Mouse (Mus musculus): ENCODE results near the gene Zan. TPM values are rescaled to one million over a fixed set of nuclear protein-coding genes. Genes with fewer than 3 reads are reported as not detected.

Zan gene
- polyA plus RNA-seq, 1 experiment from 2014 or later, result 0.11 TPM

- WGBS, result 83% methylated on average over 7 of the region's 7 CpGs
- H3K9me3 ChIP-seq (ENCODE audit: control insufficient read depth, low read length), result no peaks in the 10 kb centered on the region
- DNase-seq (ENCODE audit: low spot score), result no peak
- H3K4me2 ChIP-seq (ENCODE audit: low read depth, low read length, severe bottlenecking), result no peak overlapping the region
- H3K4me3 ChIP-seq (ENCODE audit: low read depth, low read length), result no peak overlapping the region
- H3K36me3 ChIP-seq (ENCODE audit: control insufficient read depth, insufficient read depth, low read length), result no peaks in the 10 kb centered on the region
- H3K9ac ChIP-seq (ENCODE audit: low read length), result no peak overlapping the region
- peaks cover 11% of the 10 kb centered on the region for H3K4me1 ChIP-seq (replicated peaks; ENCODE audit: control insufficient read depth, insufficient read depth, low read length)
- H3K27me3 ChIP-seq (ENCODE audit: control insufficient read depth, insufficient read depth, low read length), result no peaks in the 10 kb centered on the region
- no peak overlapping the region for H3K27ac ChIP-seq (ENCODE audit: low read depth, low read length)
- no peak for ATAC-seq (replicated peaks; ENCODE audit: low FRiP score)
Measured at GRCm38 (mm10) chr5:137342407-137343012, 134.4 kb downstream of the Zan start.

- WGBS, result 76% methylated on average over 6 of the region's 6 CpGs
- DNase-seq (ENCODE audit: low spot score) (no peak), ATAC-seq (replicated peaks; ENCODE audit: low FRiP score) (no peak)
- no peaks in the 10 kb centered on the region for H3K27me3 ChIP-seq (ENCODE audit: control insufficient read depth, insufficient read depth, low read length)
- no peak overlapping the region for H3K4me2 ChIP-seq (ENCODE audit: low read depth, low read length, severe bottlenecking)
- H3K9ac ChIP-seq (ENCODE audit: low read length), result no peak overlapping the region
- H3K9me3 ChIP-seq (ENCODE audit: control insufficient read depth, low read length), result no peaks in the 10 kb centered on the region
- H3K4me3 ChIP-seq (ENCODE audit: low read depth, low read length), result no peak overlapping the region
- no peaks in the 10 kb centered on the region for H3K36me3 ChIP-seq (ENCODE audit: control insufficient read depth, insufficient read depth, low read length)
- H3K27ac ChIP-seq (ENCODE audit: low read depth, low read length), result no peak overlapping the region
- peaks cover 11% of the 10 kb centered on the region for H3K4me1 ChIP-seq (replicated peaks; ENCODE audit: control insufficient read depth, insufficient read depth, low read length)
Measured at GRCm38 (mm10) chr5:137340222-137340621, 136.6 kb downstream of the Zan start.

GRCm38 (mm10) chr5:137339290-137339979, 137.4 kb downstream of the Zan start:
- ATAC-seq (replicated peaks; ENCODE audit: low FRiP score) (peak; percentile 54), DNase-seq (ENCODE audit: low spot score) (no peak)
- Histone ChIP-seq H3K9ac (ENCODE audit: low read length) (peak overlapping the region; percentile 50), H3K4me1 (replicated peaks; ENCODE audit: control insufficient read depth, insufficient read depth, low read length) (peaks cover 11% of the 10 kb centered on the region), H3K4me2 (ENCODE audit: low read depth, low read length, severe bottlenecking) (peak overlapping the region; percentile 78), H3K36me3 (ENCODE audit: control insufficient read depth, insufficient read depth, low read length) (no peaks in the 10 kb centered on the region), H3K4me3 (ENCODE audit: low read depth, low read length) (peak overlapping the region; percentile 30), H3K9me3 (ENCODE audit: control insufficient read depth, low read length) (no peaks in the 10 kb centered on the region), H3K27me3 (ENCODE audit: control insufficient read depth, insufficient read depth, low read length) (no peaks in the 10 kb centered on the region), H3K27ac (ENCODE audit: low read depth, low read length) (peak overlapping the region; percentile 10; the same call in 1 of the 2 replicates)
- 4% methylated on average over 22 of the region's 22 CpGs for WGBS

GRCm38 (mm10) chr5:137338663-137339289, 138.1 kb downstream of the Zan start:
- Histone ChIP-seq H3K4me1 (replicated peaks; ENCODE audit: control insufficient read depth, insufficient read depth, low read length) (peaks cover 11% of the 10 kb centered on the region), H3K27ac (ENCODE audit: low read depth, low read length) (0 out of 2 replicates have a peak overlapping the region, but pooled peaks have one; percentile 37), H3K27me3 (ENCODE audit: control insufficient read depth, insufficient read depth, low read length) (no peaks in the 10 kb centered on the region), H3K36me3 (ENCODE audit: control insufficient read depth, insufficient read depth, low read length) (no peaks in the 10 kb centered on the region), H3K9ac (ENCODE audit: low read length) (peak overlapping the region; percentile 50), H3K9me3 (ENCODE audit: control insufficient read depth, low read length) (no peaks in the 10 kb centered on the region), H3K4me2 (ENCODE audit: low read depth, low read length, severe bottlenecking) (peak overlapping the region; percentile 78), H3K4me3 (ENCODE audit: low read depth, low read length) (peak overlapping the region; percentile 30)
- 1% methylated on average over 11 of the region's 11 CpGs for WGBS
- no peak for DNase-seq (ENCODE audit: low spot score)
- ATAC-seq (replicated peaks; ENCODE audit: low FRiP score), result peak; percentile 21; the same call in 1 of the 2 replicates

GRCm38 (mm10) chr5:137338256-137338655, 138.6 kb downstream of the Zan start:
- peak; percentile 79 for ATAC-seq (replicated peaks; ENCODE audit: low FRiP score)
- H3K4me2 ChIP-seq (ENCODE audit: low read depth, low read length, severe bottlenecking), result peak overlapping the region; percentile 78
- no peaks in the 10 kb centered on the region for H3K36me3 ChIP-seq (ENCODE audit: control insufficient read depth, insufficient read depth, low read length)
- peak; percentile 92 for DNase-seq (ENCODE audit: low spot score)
- peak overlapping the region; percentile 30 for H3K4me3 ChIP-seq (ENCODE audit: low read depth, low read length)
- H3K9ac ChIP-seq (ENCODE audit: low read length), result peak overlapping the region; percentile 50
- 0 out of 2 replicates have a peak overlapping the region, but pooled peaks have one; percentile 37 for H3K27ac ChIP-seq (ENCODE audit: low read depth, low read length)
- H3K9me3 ChIP-seq (ENCODE audit: control insufficient read depth, low read length), result no peaks in the 10 kb centered on the region
- H3K27me3 ChIP-seq (ENCODE audit: control insufficient read depth, insufficient read depth, low read length), result no peaks in the 10 kb centered on the region
- H3K4me1 ChIP-seq (replicated peaks; ENCODE audit: control insufficient read depth, insufficient read depth, low read length), result peaks cover 11% of the 10 kb centered on the region
- WGBS, result 1% methylated on average over 19 of the region's 19 CpGs

- Histone ChIP-seq H3K27ac (ENCODE audit: low read depth, low read length) (no peak overlapping the region), H3K4me2 (ENCODE audit: low read depth, low read length, severe bottlenecking) (no peak overlapping the region), H3K4me3 (ENCODE audit: low read depth, low read length) (no peak overlapping the region), H3K27me3 (ENCODE audit: control insufficient read depth, insufficient read depth, low read length) (no peaks in the 10 kb centered on the region), H3K9ac (ENCODE audit: low read length) (no peak overlapping the region), H3K36me3 (ENCODE audit: control insufficient read depth, insufficient read depth, low read length) (no peaks in the 10 kb centered on the region), H3K9me3 (ENCODE audit: control insufficient read depth, low read length) (no peaks in the 10 kb centered on the region), H3K4me1 (replicated peaks; ENCODE audit: control insufficient read depth, insufficient read depth, low read length) (peaks cover 12% of the 10 kb centered on the region)
- no peak for DNase-seq (ENCODE audit: low spot score)
- WGBS, result 64% methylated on average over 8 of the region's 8 CpGs
- ATAC-seq (replicated peaks; ENCODE audit: low FRiP score), result no peak
Measured at GRCm38 (mm10) chr5:137337190-137337589, 139.7 kb downstream of the Zan start.

GRCm38 (mm10) chr5:137335066-137335465, 141.8 kb downstream of the Zan start:
- peaks cover 12% of the 10 kb centered on the region for H3K4me1 ChIP-seq (replicated peaks; ENCODE audit: control insufficient read depth, insufficient read depth, low read length)
- H3K4me3 ChIP-seq (ENCODE audit: low read depth, low read length), result no peak overlapping the region
- no peaks in the 10 kb centered on the region for H3K36me3 ChIP-seq (ENCODE audit: control insufficient read depth, insufficient read depth, low read length)
- 72% methylated on average over 6 of the region's 6 CpGs for WGBS
- H3K27me3 ChIP-seq (ENCODE audit: control insufficient read depth, insufficient read depth, low read length), result no peaks in the 10 kb centered on the region
- H3K9me3 ChIP-seq (ENCODE audit: control insufficient read depth, low read length), result no peaks in the 10 kb centered on the region
- H3K27ac ChIP-seq (ENCODE audit: low read depth, low read length), result no peak overlapping the region
- no peak for ATAC-seq (replicated peaks; ENCODE audit: low FRiP score)
- no peak for DNase-seq (ENCODE audit: low spot score)
- H3K4me2 ChIP-seq (ENCODE audit: low read depth, low read length, severe bottlenecking), result no peak overlapping the region
- no peak overlapping the region for H3K9ac ChIP-seq (ENCODE audit: low read length)

GRCm38 (mm10) chr5:137334317-137334716, 142.5 kb downstream of the Zan start:
- H3K4me3 ChIP-seq (ENCODE audit: low read depth, low read length), result no peak overlapping the region
- H3K9ac ChIP-seq (ENCODE audit: low read length), result no peak overlapping the region
- 68% methylated on average over 10 of the region's 10 CpGs for WGBS
- no peaks in the 10 kb centered on the region for H3K9me3 ChIP-seq (ENCODE audit: control insufficient read depth, low read length)
- DNase-seq (ENCODE audit: low spot score) (no peak), ATAC-seq (replicated peaks; ENCODE audit: low FRiP score) (no peak)
- H3K4me1 ChIP-seq (replicated peaks; ENCODE audit: control insufficient read depth, insufficient read depth, low read length), result peaks cover 6% of the 10 kb centered on the region
- no peak overlapping the region for H3K4me2 ChIP-seq (ENCODE audit: low read depth, low read length, severe bottlenecking)
- no peaks in the 10 kb centered on the region for H3K36me3 ChIP-seq (ENCODE audit: control insufficient read depth, insufficient read depth, low read length)
- no peaks in the 10 kb centered on the region for H3K27me3 ChIP-seq (ENCODE audit: control insufficient read depth, insufficient read depth, low read length)
- H3K27ac ChIP-seq (ENCODE audit: low read depth, low read length), result no peak overlapping the region

All from forebrain, embryonic 11.5 days (tissue).